Mouse (Mus musculus): ENCODE measurements around the gene Agbl3.

The Agbl3 gene

GRCm38 (mm10) chr6:34896168-34896780, 116.0 kb downstream of the Agbl3 start:
- in situ Hi-C loops (cut with MboI; ENCODE audit: unreplicated experiment in 2 of 2) = loop anchor here in 1 of 2 experiments (25.0 kb wide), 1 partner anchor 734 kb away; no protein-coding TSS in a partner anchor

DNA sequence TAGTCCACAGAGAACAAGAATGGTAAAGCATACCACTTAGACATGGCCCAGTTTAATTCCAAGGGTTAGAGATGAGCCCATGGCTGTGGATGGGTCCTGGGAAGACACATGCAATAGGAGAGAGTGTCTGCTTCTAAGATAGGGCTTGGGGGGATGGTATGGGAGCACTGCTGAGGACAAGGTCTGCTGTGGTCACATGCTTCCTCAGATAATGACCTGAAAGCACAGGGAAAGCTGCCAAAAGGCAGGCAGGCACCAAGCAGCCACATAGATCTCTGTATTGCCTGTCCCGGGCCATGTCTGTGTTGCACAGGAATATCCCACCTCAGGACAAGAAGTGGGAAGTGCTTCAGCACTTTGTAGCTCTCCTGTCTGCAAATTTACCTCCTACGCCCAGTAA, 118.9 kb downstream of the Agbl3 start:
- in situ Hi-C loops (cut with MboI; ENCODE audit: unreplicated experiment in 2 of 2) = loop anchor here in 1 of 2 experiments (25.0 kb wide), 1 partner anchor 737 kb away; no protein-coding TSS in a partner anchor

GRCm38 (mm10) chr6:34900990-34901389, 120.8 kb downstream of the Agbl3 start:
- in situ Hi-C loops (cut with MboI; ENCODE audit: unreplicated experiment in 2 of 2) = no loop called here

DNA sequence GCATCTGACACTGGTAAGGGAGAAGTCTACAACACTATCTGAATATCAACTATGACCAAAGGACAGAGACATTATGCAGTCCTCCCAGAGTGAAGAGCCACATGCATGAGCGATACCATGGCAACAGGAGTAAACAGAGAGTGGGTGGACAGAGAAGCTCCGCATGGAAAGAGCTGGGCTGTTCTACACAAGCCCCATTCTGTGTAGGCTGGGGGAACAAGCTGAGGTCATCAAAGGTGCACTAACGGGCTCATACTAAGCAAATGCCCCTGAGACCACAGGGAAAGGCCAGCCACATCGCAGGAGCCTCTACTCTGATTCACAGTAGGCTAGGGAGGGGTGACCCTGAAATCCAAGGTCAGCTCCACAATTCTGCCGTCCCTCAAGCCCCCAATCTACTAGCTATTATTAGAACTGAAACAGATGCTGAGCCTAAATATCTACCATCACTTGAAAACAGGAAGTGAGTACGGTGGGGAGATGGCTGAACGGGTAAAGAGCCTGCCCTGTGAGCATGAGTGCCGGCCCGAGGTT, 121.7 kb downstream of the Agbl3 start:
- in situ Hi-C loops (cut with MboI; ENCODE audit: unreplicated experiment in 2 of 2) = no loop called here

DNA sequence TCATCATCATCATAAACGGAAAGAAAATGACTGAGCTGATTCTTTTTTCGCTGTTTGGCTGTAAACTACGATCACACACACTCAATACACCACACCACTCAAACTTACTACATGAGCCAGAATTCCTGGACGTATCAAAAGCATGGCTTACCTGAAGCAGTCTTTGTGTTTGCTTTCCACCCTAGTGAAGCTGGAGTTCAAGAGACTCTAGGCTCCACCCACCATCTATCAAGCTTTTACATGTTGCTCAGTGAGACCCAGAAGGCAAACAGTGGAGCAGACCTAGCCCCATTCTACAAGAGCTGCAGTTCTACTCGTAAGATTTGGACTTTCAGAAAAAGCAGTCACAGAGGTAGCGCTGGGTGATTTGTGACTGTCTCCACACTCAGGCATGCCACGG, 122.3 kb downstream of the Agbl3 start:
- in situ Hi-C loops (cut with MboI; ENCODE audit: unreplicated experiment in 2 of 2) = no loop called here

DNA sequence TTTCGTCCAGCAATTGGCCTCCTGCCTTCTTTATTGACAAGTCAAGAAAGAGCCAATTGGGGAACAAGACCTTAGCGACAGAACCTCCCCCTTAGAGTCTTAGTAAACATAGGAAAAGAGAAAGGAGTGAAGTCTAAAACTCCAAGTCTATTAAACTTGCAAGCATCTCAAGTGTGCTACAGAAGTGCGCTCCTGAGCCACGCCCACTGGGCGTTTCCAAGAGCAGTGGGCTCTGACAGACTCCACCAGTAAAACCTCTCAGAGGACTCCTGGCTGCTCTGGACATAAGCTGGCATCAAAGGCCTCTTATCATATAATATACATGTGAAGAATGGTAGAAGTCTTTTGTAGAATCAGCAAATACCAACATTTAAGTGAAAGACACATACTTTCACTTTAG, 123.2 kb downstream of the Agbl3 start:
- in situ Hi-C loops (cut with MboI; ENCODE audit: unreplicated experiment in 2 of 2) = no loop called here

DNA sequence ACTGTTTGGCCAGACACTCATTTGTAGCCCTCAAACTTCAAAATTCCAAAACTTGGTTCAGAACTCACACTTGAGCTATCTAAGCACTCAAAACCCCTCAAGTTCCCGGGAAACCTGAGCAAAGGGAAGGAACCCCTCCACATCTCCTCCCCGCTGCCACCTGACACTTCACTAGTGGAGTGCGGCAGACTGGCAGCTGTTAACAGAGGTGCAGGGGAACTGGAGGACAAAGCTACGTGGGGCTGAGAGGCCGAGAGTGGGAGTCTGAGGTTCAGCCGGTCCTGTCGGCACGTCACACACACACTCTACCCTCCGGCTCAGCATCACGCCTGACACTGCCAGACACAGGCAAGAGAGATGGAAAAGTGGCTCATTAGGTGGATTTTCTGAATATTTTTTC, 123.6 kb downstream of the Agbl3 start:
- in situ Hi-C loops (cut with MboI; ENCODE audit: unreplicated experiment in 2 of 2) = no loop called here

DNA sequence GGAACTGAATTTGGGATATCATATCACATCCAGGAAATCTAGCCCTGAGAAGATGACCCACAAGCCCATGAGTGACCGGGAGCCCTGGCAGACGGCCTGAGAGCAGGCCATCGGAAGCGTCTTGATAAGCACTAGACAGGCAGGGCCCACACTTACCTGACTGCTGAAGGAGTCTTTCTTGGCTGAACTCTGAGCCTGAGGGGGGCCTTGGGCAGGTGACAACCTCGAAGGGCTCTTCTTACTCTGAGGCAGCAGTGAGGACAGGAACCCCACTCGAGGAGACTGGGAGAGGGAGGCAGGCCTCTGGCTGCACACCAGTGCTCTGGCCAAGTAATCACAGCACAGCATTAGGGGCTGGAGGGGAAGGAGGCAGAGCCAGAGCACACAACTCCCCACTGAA, 124.1 kb downstream of the Agbl3 start:
- in situ Hi-C loops (cut with MboI; ENCODE audit: unreplicated experiment in 2 of 2) = no loop called here

DNA sequence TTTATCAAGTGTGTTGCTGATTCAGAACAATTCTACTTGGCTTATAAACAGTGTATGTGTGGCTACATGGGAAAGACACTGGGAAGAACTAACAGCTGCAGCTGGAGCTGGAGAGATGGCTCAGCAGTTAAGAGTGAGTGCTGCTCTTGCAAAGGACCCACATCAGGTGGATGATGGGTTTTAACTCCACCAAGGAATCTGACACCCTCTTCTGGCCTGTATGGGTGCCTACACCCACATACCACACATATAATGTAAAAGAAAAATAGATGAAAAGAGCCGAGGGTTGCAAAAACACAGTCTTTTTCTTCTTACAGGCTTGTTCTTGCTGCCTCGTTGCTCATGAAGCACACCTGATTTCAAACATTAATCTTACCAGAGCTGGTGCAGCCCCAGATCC, 125.9 kb downstream of the Agbl3 start:
- in situ Hi-C loops (cut with MboI; ENCODE audit: unreplicated experiment in 2 of 2) = no loop called here

- in situ Hi-C loops (cut with MboI; ENCODE audit: unreplicated experiment in 2 of 2) = no loop called here
Observed at GRCm38 (mm10) chr6:34906661-34907060, 126.4 kb downstream of the Agbl3 start.

GRCm38 (mm10) chr6:34907121-34907614, 126.9 kb downstream of the Agbl3 start:
- in situ Hi-C loops (cut with MboI; ENCODE audit: unreplicated experiment in 2 of 2) = no loop called here

- in situ Hi-C loops (cut with MboI; ENCODE audit: unreplicated experiment in 2 of 2) = no loop called here
Observed at GRCm38 (mm10) chr6:34907696-34908260, 127.5 kb downstream of the Agbl3 start.
